Mouse (Mus musculus): ENCODE data around the gene Pced1b.

- TF ChIP-seq CTCF (IDR thresholded peaks at IDR 0.05; ENCODE audit: low read depth) (no peak), EP300 (IDR thresholded peaks at IDR 0.05; ENCODE audit: low read depth) (no peak)
Observed at GRCm38 (mm10) chr15:97286731-97287130, 39.8 kb downstream of the Pced1b start.
